Mouse (Mus musculus): ENCODE data around the gene Camkmt. TPM values are rescaled to one million over a fixed set of nuclear protein-coding genes. Genes with fewer than 3 reads are reported as not detected.

Camkmt gene
- polyA plus RNA-seq, 2 experiments: 0.77 to 3.0 TPM

DNA sequence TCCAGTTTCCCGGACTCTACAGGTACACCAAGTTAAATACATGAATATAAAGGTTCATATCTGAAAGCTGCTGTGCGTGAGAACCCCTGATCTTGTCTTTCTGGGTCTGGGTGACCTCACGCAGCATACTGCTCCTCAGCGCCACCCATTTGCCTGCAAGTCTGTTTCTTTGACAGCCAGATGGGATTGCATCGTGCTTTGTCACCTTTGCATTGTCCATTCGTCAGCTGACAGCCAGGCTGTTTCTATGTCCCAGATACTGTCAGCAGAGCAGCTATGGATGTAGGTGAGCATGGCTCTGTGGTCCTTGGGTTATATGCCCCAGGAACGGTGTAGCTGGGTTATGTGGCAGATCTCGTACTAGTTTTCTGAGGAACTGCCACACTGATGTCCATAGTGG lies 278.4 kb downstream of the Camkmt start:
- WGBS (ENCODE audit: insufficient replicate concordance): 47% methylated on average over 8 of the region's 8 CpGs
- Histone ChIP-seq H3K4me2 (ENCODE audit: low read depth) (no peak overlapping the region), H3K9ac (replicated peaks) (no peak overlapping the region), H3K4me3 (ENCODE audit: insufficient read depth in 1 of 2, low read depth in 2 of 2, low read length in 2 of 2) (no peak overlapping the region), H3K4me1 (replicated peaks; ENCODE audit: control insufficient read depth in 2 of 2, insufficient read depth in 2 of 2, low read length in 1 of 2) (peaks cover 0 to 2% of the 10 kb centered on the region in 2 experiments; a peak in 1 of 4 replicates), H3K27me3 (ENCODE audit: control insufficient read depth, insufficient read depth, low read length) (no peaks in the 10 kb centered on the region), H3K27ac (no peak overlapping the region), H3K36me3 (replicated peaks; ENCODE audit: control insufficient read depth, insufficient read depth, low read depth) (no peaks in the 10 kb centered on the region), H3K9me3 (ENCODE audit: control insufficient read depth, low read length) (no peaks in the 10 kb centered on the region)
- no peak for TF ChIP-seq CTCF (IDR thresholded peaks at IDR 0.05; ENCODE audit: low read depth)
- no peak for TF ChIP-seq EP300 (IDR thresholded peaks at IDR 0.05; ENCODE audit: low read depth)
- DNase-seq (ENCODE audit: low read depth in 3 of 3, low spot score in 3 of 3) (no peak), ATAC-seq (ENCODE audit: insufficient read depth) (no peak)

- Histone ChIP-seq H3K9me3 (ENCODE audit: control insufficient read depth, low read length) (no peaks in the 10 kb centered on the region), H3K9ac (replicated peaks) (no peak overlapping the region), H3K36me3 (replicated peaks; ENCODE audit: control insufficient read depth, insufficient read depth, low read depth) (no peaks in the 10 kb centered on the region), H3K27me3 (ENCODE audit: control insufficient read depth, insufficient read depth, low read length) (no peaks in the 10 kb centered on the region), H3K4me1 (replicated peaks; ENCODE audit: control insufficient read depth in 2 of 2, insufficient read depth in 2 of 2, low read length in 1 of 2) (peaks cover 0 to 14% of the 10 kb centered on the region in 2 experiments; a peak in 2 of 4 replicates), H3K27ac (no peak overlapping the region), H3K4me3 (ENCODE audit: insufficient read depth in 1 of 2, low read depth in 2 of 2, low read length in 2 of 2) (no peak overlapping the region), H3K4me2 (ENCODE audit: low read depth) (no peak overlapping the region)
- ATAC-seq (ENCODE audit: insufficient read depth) (no peak), DNase-seq (ENCODE audit: low read depth in 3 of 3, low spot score in 3 of 3) (no peak)
- WGBS (ENCODE audit: insufficient replicate concordance): 67% methylated on average over 13 of the region's 13 CpGs
- TF ChIP-seq EP300 (IDR thresholded peaks at IDR 0.05; ENCODE audit: low read depth) (no peak), CTCF (IDR thresholded peaks at IDR 0.05; ENCODE audit: low read depth) (no peak)
These were observed 281.7 kb downstream of the Camkmt start for GRCm38 (mm10) chr17:85372076-85372475.

- Histone ChIP-seq H3K4me1 (replicated peaks; ENCODE audit: control insufficient read depth in 2 of 2, insufficient read depth in 2 of 2, low read length in 1 of 2) (peaks cover 0 to 14% of the 10 kb centered on the region in 2 experiments; a peak in 2 of 4 replicates), H3K27me3 (ENCODE audit: control insufficient read depth, insufficient read depth, low read length) (no peaks in the 10 kb centered on the region), H3K9ac (replicated peaks) (no peak overlapping the region), H3K36me3 (replicated peaks; ENCODE audit: control insufficient read depth, insufficient read depth, low read depth) (no peaks in the 10 kb centered on the region), H3K9me3 (ENCODE audit: control insufficient read depth, low read length) (no peaks in the 10 kb centered on the region), H3K4me2 (ENCODE audit: low read depth) (no peak overlapping the region), H3K27ac (no peak overlapping the region), H3K4me3 (ENCODE audit: insufficient read depth in 1 of 2, low read depth in 2 of 2, low read length in 2 of 2) (no peak overlapping the region)
- ATAC-seq (ENCODE audit: insufficient read depth) (no peak), DNase-seq (ENCODE audit: low read depth in 3 of 3, low spot score in 3 of 3) (no peak)
- WGBS (ENCODE audit: insufficient replicate concordance): 63% methylated on average over 7 of the region's 7 CpGs
- TF ChIP-seq CTCF (IDR thresholded peaks at IDR 0.05; ENCODE audit: low read depth) (no peak), EP300 (IDR thresholded peaks at IDR 0.05; ENCODE audit: low read depth) (no peak)
These were observed 282.2 kb downstream of the Camkmt start for GRCm38 (mm10) chr17:85372523-85372922.

DNA sequence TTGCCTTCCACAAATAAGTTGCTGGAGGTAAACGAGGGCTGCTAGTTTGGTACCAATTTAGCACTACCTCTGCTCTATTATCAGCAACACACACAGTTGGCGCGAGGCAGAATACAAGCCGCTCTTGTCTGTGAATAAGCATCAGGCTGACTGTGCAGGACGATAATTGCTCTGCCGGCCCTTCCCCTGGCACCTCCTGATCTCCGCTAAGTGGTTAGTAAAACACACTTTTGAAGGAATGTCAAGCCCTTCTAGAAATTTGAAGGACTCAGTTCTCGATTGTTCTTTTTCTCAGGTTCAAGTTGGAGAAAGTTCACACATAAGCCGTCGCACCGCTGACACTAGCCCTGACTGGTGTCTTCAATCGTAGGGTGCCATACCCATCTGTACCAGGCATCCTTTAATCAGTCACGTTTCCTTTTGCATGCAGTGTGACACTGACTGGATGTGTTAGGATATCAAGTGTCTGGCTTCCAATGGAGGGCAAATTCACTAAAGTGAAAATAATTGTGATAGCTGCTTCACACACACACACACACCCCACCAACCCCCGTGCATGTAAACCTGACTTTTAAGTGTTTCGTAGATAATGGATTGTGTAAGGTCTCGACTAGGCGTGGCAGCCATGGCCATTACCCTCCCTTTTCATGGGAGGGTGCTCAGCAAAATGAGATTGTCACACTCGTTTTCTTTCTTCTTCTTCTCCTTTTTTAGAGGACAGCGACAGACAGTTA lies 283.9 kb downstream of the Camkmt start:
- Histone ChIP-seq H3K36me3 (replicated peaks; ENCODE audit: control insufficient read depth, insufficient read depth, low read depth) (no peaks in the 10 kb centered on the region), H3K9me3 (ENCODE audit: control insufficient read depth, low read length) (no peaks in the 10 kb centered on the region), H3K4me3 (ENCODE audit: insufficient read depth in 1 of 2, low read depth in 2 of 2, low read length in 2 of 2) (no peak overlapping the region), H3K4me2 (ENCODE audit: low read depth) (0 out of 2 replicates have a peak overlapping the region, but pooled peaks have one; percentile 18), H3K27ac (no peak overlapping the region), H3K4me1 (replicated peaks; ENCODE audit: control insufficient read depth in 2 of 2, insufficient read depth in 2 of 2, low read length in 1 of 2) (peaks cover 0 to 14% of the 10 kb centered on the region in 2 experiments; a peak in 3 of 4 replicates), H3K9ac (replicated peaks) (no peak overlapping the region), H3K27me3 (ENCODE audit: control insufficient read depth, insufficient read depth, low read length) (no peaks in the 10 kb centered on the region)
- ATAC-seq (ENCODE audit: insufficient read depth) (peak; percentile 83), DNase-seq (ENCODE audit: low read depth in 3 of 3, low spot score in 3 of 3) (no peak)
- WGBS (ENCODE audit: insufficient replicate concordance): 58% methylated on average over 19 of the region's 19 CpGs
- no peak for TF ChIP-seq CTCF (IDR thresholded peaks at IDR 0.05; ENCODE audit: low read depth)

- WGBS (ENCODE audit: insufficient replicate concordance): 69% methylated on average over 8 of the region's 8 CpGs
- DNase-seq (ENCODE audit: low read depth in 3 of 3, low spot score in 3 of 3) (no peak), ATAC-seq (ENCODE audit: insufficient read depth) (no peak)
- H3K36me3 ChIP-seq (replicated peaks; ENCODE audit: control insufficient read depth, insufficient read depth, low read depth): no peaks in the 10 kb centered on the region
- H3K27ac ChIP-seq: no peak overlapping the region
- H3K9me3 ChIP-seq (ENCODE audit: control insufficient read depth, low read length): no peaks in the 10 kb centered on the region
- 0 out of 2 replicates have a peak overlapping the region, but pooled peaks have one; percentile 18 for H3K4me2 ChIP-seq (ENCODE audit: low read depth)
- no peak overlapping the region for H3K4me3 ChIP-seq (ENCODE audit: insufficient read depth in 1 of 2, low read depth in 2 of 2, low read length in 2 of 2)
- H3K9ac ChIP-seq (replicated peaks): no peak overlapping the region
- peaks cover 0 to 14% of the 10 kb centered on the region in 2 experiments; a peak in 3 of 4 replicates for H3K4me1 ChIP-seq (replicated peaks; ENCODE audit: control insufficient read depth in 2 of 2, insufficient read depth in 2 of 2, low read length in 1 of 2)
- no peaks in the 10 kb centered on the region for H3K27me3 ChIP-seq (ENCODE audit: control insufficient read depth, insufficient read depth, low read length)
- TF ChIP-seq CTCF (IDR thresholded peaks at IDR 0.05; ENCODE audit: low read depth): no peak
- no peak for TF ChIP-seq EP300 (IDR thresholded peaks at IDR 0.05; ENCODE audit: low read depth)
These were observed 284.5 kb downstream of the Camkmt start for GRCm38 (mm10) chr17:85374834-85375176.
